Mouse (Mus musculus): ENCODE measurements at regions not wholly inside any gene's neighbourhood (a gene's known extent, or its start where the extent isn't known, plus 50 kb on each side); places are given as distances from the start of the nearest gene placed in this dataset.

DNA sequence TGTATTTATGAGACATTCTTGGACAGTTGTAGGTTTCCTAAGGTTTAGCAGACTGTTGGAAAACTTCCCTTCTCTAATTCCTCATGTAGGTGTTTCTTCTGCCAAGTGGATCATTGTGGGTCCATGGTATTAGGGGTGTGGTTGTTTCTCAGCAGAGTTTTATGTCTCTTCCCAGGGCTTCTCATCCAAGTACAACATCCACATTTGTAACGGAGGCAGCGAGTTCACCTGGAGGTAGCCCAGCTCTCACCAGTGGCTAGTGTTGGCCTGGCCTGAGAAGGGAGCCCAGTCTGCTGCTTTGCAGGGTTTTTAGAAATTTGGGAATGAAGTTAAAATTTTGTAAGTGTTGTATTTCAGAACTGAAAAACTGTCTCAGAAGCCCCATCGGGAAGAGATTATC, 122.4 kb downstream of the Wnt5a start:
- no peak for TF ChIP-seq CTCF (IDR thresholded peaks at IDR 0.05; ENCODE audit: low read depth)
- Histone ChIP-seq H3K4me2 (no peak overlapping the region), H3K9me3 (ENCODE audit: low read depth, low read length) (no peaks in the 10 kb centered on the region), H3K4me3 (ENCODE audit: low read depth, low read length) (no peak overlapping the region), H3K9ac (no peak overlapping the region), H3K4me1 (ENCODE audit: insufficient read depth) (no peaks in the 10 kb centered on the region), H3K27me3 (ENCODE audit: insufficient read depth, low read length) (no peaks in the 10 kb centered on the region), H3K27ac (ENCODE audit: low read depth) (no peak overlapping the region), H3K36me3 (ENCODE audit: insufficient read depth) (no peaks in the 10 kb centered on the region)
- WGBS: 89% methylated on average over 3 of the region's 3 CpGs
- DNase-seq (no peak), ATAC-seq (ENCODE audit: insufficient read depth) (no peak)

GRCm38 (mm10) chr14:28635175-28635574, 130.6 kb downstream of the Wnt5a start:
- H3K36me3 ChIP-seq (ENCODE audit: insufficient read depth): no peaks in the 10 kb centered on the region
- H3K4me3 ChIP-seq (ENCODE audit: low read depth, low read length): no peak overlapping the region
- H3K27ac ChIP-seq (ENCODE audit: low read depth): no peak overlapping the region
- no peaks in the 10 kb centered on the region for H3K27me3 ChIP-seq (ENCODE audit: insufficient read depth, low read length)
- no peaks in the 10 kb centered on the region for H3K4me1 ChIP-seq (ENCODE audit: insufficient read depth)
- DNase-seq (no peak), ATAC-seq (ENCODE audit: insufficient read depth) (no peak)
- no peak overlapping the region for H3K4me2 ChIP-seq
- TF ChIP-seq CTCF (IDR thresholded peaks at IDR 0.05; ENCODE audit: low read depth): no peak
- no peak overlapping the region for H3K9ac ChIP-seq
- H3K9me3 ChIP-seq (ENCODE audit: low read depth, low read length): no peaks in the 10 kb centered on the region

DNA sequence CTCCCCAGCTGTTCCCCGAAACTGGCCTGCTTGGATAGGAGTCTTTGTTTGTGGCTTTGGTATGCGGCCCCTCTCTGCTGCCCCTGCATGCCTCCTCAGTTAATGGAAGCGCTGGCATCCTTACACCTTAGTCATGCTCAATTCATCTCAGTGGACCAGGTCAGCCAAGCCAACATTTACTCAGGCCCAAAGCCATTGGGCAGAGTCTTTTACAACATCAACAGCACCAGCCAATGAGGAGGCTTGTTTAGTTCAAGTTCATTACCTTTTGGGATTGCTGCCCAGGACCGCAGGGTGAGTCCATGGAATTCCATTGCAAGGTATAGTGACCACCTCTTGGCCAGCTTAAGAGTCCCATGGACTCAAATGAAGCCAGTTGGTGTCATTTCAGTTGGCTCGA, 134.5 kb downstream of the Wnt5a start:
- 74% methylated on average over 5 of the region's 5 CpGs for WGBS
- no peak for ATAC-seq (ENCODE audit: insufficient read depth)
- TF ChIP-seq CTCF (IDR thresholded peaks at IDR 0.05; ENCODE audit: low read depth): no peak
- Histone ChIP-seq H3K27me3 (ENCODE audit: insufficient read depth, low read length) (no peaks in the 10 kb centered on the region), H3K4me1 (ENCODE audit: insufficient read depth) (no peaks in the 10 kb centered on the region), H3K9me3 (ENCODE audit: low read depth, low read length) (no peaks in the 10 kb centered on the region), H3K27ac (ENCODE audit: low read depth) (no peak overlapping the region), H3K36me3 (ENCODE audit: insufficient read depth) (no peaks in the 10 kb centered on the region), H3K9ac (no peak overlapping the region), H3K4me2 (no peak overlapping the region), H3K4me3 (ENCODE audit: low read depth, low read length) (no peak overlapping the region)
- DNase-seq: no peak

DNA sequence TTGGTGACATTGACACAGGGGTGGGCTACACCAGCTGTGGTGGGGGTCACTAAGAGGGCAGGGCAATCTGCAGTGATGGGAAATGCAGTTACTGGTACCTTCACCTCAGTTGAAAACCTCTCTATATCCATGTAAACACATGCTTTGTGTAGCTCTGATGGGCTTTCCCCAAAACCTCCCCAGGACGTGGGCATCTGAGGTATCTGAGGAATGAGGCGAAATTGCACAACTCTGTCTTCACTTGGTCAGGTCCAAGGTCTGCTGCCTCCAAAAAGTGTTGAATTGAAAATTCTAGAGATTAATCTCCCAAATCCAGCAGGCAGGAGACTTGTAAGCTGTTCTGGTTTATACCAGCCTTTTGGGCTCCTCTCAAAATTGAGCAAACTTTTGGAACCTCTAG, 141.3 kb downstream of the Wnt5a start:
- WGBS: 70% methylated on average over 2 of the region's 2 CpGs
- no peaks in the 10 kb centered on the region for H3K4me1 ChIP-seq (ENCODE audit: insufficient read depth)
- no peak for TF ChIP-seq CTCF (IDR thresholded peaks at IDR 0.05; ENCODE audit: low read depth)
- DNase-seq (no peak), ATAC-seq (ENCODE audit: insufficient read depth) (no peak)
- H3K9ac ChIP-seq: no peak overlapping the region
- no peaks in the 10 kb centered on the region for H3K9me3 ChIP-seq (ENCODE audit: low read depth, low read length)
- H3K27me3 ChIP-seq (ENCODE audit: insufficient read depth, low read length): no peaks in the 10 kb centered on the region
- no peaks in the 10 kb centered on the region for H3K36me3 ChIP-seq (ENCODE audit: insufficient read depth)
- no peak overlapping the region for H3K27ac ChIP-seq (ENCODE audit: low read depth)
- H3K4me2 ChIP-seq: no peak overlapping the region
- no peak overlapping the region for H3K4me3 ChIP-seq (ENCODE audit: low read depth, low read length)

- no peak for TF ChIP-seq CTCF (IDR thresholded peaks at IDR 0.05; ENCODE audit: low read depth)
- Histone ChIP-seq H3K9me3 (ENCODE audit: low read depth, low read length) (no peaks in the 10 kb centered on the region), H3K36me3 (ENCODE audit: insufficient read depth) (no peaks in the 10 kb centered on the region), H3K9ac (no peak overlapping the region), H3K27ac (ENCODE audit: low read depth) (no peak overlapping the region), H3K4me2 (no peak overlapping the region), H3K27me3 (ENCODE audit: insufficient read depth, low read length) (no peaks in the 10 kb centered on the region), H3K4me3 (ENCODE audit: low read depth, low read length) (no peak overlapping the region), H3K4me1 (ENCODE audit: insufficient read depth) (no peaks in the 10 kb centered on the region)
- ATAC-seq (ENCODE audit: insufficient read depth): no peak
- no peak for DNase-seq
These were observed 144.9 kb downstream of the Wnt5a start for GRCm38 (mm10) chr14:28649411-28649810.

- H3K4me3 ChIP-seq (ENCODE audit: low read depth, low read length): no peak overlapping the region
- H3K9me3 ChIP-seq (ENCODE audit: low read depth, low read length): no peaks in the 10 kb centered on the region
- no peaks in the 10 kb centered on the region for H3K4me1 ChIP-seq (ENCODE audit: insufficient read depth)
- ATAC-seq (ENCODE audit: insufficient read depth) (no peak), DNase-seq (no peak)
- no peaks in the 10 kb centered on the region for H3K27me3 ChIP-seq (ENCODE audit: insufficient read depth, low read length)
- H3K27ac ChIP-seq (ENCODE audit: low read depth): no peak overlapping the region
- H3K9ac ChIP-seq: no peak overlapping the region
- no peaks in the 10 kb centered on the region for H3K36me3 ChIP-seq (ENCODE audit: insufficient read depth)
- no peak for TF ChIP-seq CTCF (IDR thresholded peaks at IDR 0.05; ENCODE audit: low read depth)
- H3K4me2 ChIP-seq: no peak overlapping the region
- WGBS: 64% methylated on average over 10 of the region's 10 CpGs
These were observed 148.7 kb downstream of the Wnt5a start for GRCm38 (mm10) chr14:28653059-28653930.

DNA sequence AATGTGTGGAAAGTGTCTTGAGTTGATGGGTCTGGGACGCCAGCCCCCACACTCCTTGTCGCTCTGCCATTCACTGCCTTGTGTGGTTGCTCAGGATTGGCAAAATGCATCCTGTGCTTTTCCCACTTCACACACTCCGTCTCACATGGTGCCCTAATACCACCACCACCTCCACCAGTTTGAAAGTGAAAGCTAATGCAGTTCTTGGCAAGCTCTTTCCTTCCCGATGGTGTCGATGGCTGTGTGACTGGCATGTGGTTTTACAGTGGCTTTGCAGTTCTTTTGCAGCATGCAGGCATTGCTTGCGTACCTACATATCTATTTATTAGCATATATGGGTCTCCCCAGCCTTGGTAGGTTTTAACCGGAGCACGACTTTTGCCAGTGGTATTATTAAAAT, 152.7 kb downstream of the Wnt5a start:
- 87% methylated on average over 8 of the region's 8 CpGs for WGBS
- no peaks in the 10 kb centered on the region for H3K4me1 ChIP-seq (ENCODE audit: insufficient read depth)
- TF ChIP-seq CTCF (IDR thresholded peaks at IDR 0.05; ENCODE audit: low read depth): no peak
- DNase-seq (no peak), ATAC-seq (ENCODE audit: insufficient read depth) (no peak)
- H3K9me3 ChIP-seq (ENCODE audit: low read depth, low read length): no peaks in the 10 kb centered on the region
- H3K4me3 ChIP-seq (ENCODE audit: low read depth, low read length): no peak overlapping the region
- no peaks in the 10 kb centered on the region for H3K36me3 ChIP-seq (ENCODE audit: insufficient read depth)
- H3K9ac ChIP-seq: no peak overlapping the region
- H3K27me3 ChIP-seq (ENCODE audit: insufficient read depth, low read length): no peaks in the 10 kb centered on the region
- H3K4me2 ChIP-seq: no peak overlapping the region
- H3K27ac ChIP-seq (ENCODE audit: low read depth): no peak overlapping the region
